Mouse (Mus musculus) liver, postnatal 0 days (tissue): ENCODE results near the gene Car10.

Source experiments
- CTCF ChIP-seq: sonication (generic); IDR thresholded peaks from 2 replicates; pipeline ENCODE4 v1.5.1; 2016; ENCODE audit warnings: antibody characterized with exemption, low read depth
- EP300 ChIP-seq: IDR thresholded peaks from 2 replicates; pipeline ENCODE4 v1.6.1; 2016; ENCODE audit warnings: antibody characterized with exemption, low read depth, mild to moderate bottlenecking

DNA sequence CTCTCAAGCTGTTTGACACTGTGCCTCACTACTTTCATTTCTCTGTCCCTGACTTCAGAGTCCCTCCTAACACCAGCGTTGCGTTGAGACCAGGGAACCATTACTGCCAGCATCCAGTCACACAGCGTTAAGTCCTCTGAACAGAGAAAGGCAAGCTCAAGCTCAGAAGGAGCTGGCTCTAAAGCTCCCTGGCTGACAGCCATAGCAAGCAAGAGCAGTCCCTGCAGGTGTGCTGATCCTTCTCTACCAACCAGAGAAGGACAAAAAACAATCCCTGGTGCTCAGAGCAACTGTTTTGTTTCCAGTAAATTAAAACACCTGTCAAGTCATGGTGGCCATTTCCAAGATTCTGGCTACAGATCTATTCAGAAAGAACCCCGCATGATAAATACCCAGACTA lies 514.2 kb downstream of the Car10 start:
- TF ChIP-seq CTCF (no peak), EP300 (no peak)
